Mouse (Mus musculus) lung, postnatal 0 days (tissue): Measurements from ENCODE around the gene Hyal1.

Experiments used
- CTCF ChIP-seq: IDR thresholded peaks from 2 replicates; pipeline ENCODE4 v1.5.1; 2016; ENCODE audit warnings: antibody characterized with exemption, mild to moderate bottlenecking
- EP300 ChIP-seq: IDR thresholded peaks from 2 replicates; pipeline ENCODE4 v1.6.1; 2016; ENCODE audit warnings: antibody characterized with exemption, mild to moderate bottlenecking, control low read depth

GRCm38 (mm10) chr9:107611456-107612190 lies 34.9 kb downstream of the Hyal1 start:
- TF ChIP-seq CTCF (no peak), EP300 (no peak)
